Mouse (Mus musculus) layer of hippocampus, adult 9-10 months (tissue): ENCODE results near the gene Clic6.
"Not testable (repeated sequence)": the region's sequence is repeated elsewhere in the genome, so short reads cannot be mapped to it uniquely, and the experiment has no call there.

Experiments used
- DNase-seq: peaks from one replicate; pipeline ENCODE4 v3.0.0; 2022; ENCODE audit warnings: low spot score

The Clic6 gene

DNA sequence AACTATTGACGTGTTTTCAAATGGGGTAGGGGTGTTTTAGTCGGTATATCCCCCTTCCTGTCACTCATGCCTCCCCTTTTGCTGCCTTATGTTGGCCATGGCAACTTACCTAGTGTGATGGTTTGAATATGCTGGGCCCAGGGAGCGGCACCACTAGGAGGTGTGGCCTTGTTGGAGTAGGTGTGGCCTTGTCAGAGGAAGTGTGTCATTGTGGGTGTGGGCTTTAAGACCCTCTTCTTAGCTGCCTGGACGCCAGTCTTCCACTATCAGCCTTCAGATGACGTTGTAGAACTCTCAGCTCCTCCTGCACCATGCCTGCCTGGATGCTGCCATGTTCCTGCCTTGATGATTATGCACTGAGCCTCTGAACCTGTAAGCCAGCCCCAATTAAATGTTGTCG lies 14.8 kb upstream of the Clic6 start, which contains the start of gene Rcan1:
Gene Rcan1 (minus strand): TSS at position 162 of the 400 bp plus-strand sequence.
- no peak for DNase-seq

- DNase-seq: no peak
Observed at GRCm38 (mm10) chr16:92472898-92473297, 12.6 kb upstream of the Clic6 start.

- no peak for DNase-seq
Observed at GRCm38 (mm10) chr16:92475093-92475860, 10.3 kb upstream of the Clic6 start.

- no peak for DNase-seq
Observed at GRCm38 (mm10) chr16:92478561-92479150, 6.9 kb upstream of the Clic6 start.

GRCm38 (mm10) chr16:92487086-92487485 lies 1.6 kb downstream of the Clic6 start:
- DNase-seq: no peak

- DNase-seq: no peak
Observed at GRCm38 (mm10) chr16:92487489-92487888, 2.0 kb downstream of the Clic6 start.

GRCm38 (mm10) chr16:92488456-92488855 lies 2.9 kb downstream of the Clic6 start:
- DNase-seq: no peak

DNA sequence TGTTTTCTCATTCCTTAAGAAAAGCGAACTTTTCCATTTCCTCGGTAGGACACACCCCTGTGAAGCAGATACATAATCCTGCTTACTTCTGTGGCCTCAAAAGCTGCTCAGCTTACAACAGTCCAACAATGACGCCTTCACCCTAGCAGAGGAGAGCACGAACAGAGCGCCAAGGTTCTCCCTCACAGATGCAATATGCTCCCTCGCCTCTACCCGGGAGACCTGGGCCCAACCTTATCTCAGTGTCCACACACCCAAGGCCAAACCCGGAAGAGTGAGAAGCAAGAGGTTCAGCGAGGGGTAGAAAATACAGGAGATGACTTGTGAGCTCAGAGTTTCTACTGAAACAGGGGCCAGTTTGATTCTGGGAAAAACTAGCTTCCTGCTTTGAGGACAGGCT lies 3.8 kb downstream of the Clic6 start:
- no peak for DNase-seq

GRCm38 (mm10) chr16:92497851-92498588 lies 12.5 kb downstream of the Clic6 start:
- no peak for DNase-seq

GRCm38 (mm10) chr16:92498589-92498981 lies 13.0 kb downstream of the Clic6 start:
- no peak for DNase-seq

DNA sequence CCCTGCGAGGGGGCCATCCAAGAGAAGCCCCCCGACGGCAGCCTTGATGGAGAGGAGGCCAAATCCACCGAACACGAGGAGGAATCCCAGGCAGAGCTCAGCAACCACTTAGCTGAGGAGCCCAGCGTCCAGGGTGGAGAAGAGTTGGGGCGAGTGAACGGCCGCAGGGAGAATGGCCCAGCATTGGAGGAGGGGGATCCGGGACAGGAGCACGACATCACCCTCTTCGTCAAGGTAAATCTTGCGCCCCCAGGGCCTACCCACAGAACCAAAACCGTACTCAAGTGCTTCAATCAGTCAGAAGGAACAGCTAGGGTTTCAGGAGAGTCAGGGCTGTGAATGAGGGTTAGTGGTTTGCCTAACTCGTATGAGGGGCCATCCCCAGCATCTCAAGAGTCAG lies 13.8 kb downstream of the Clic6 start:
- no peak for DNase-seq

GRCm38 (mm10) chr16:92500534-92500933 lies 15.0 kb downstream of the Clic6 start:
- no peak for DNase-seq

- no peak for DNase-seq
Observed at GRCm38 (mm10) chr16:92503105-92503504, 17.6 kb downstream of the Clic6 start.

DNA sequence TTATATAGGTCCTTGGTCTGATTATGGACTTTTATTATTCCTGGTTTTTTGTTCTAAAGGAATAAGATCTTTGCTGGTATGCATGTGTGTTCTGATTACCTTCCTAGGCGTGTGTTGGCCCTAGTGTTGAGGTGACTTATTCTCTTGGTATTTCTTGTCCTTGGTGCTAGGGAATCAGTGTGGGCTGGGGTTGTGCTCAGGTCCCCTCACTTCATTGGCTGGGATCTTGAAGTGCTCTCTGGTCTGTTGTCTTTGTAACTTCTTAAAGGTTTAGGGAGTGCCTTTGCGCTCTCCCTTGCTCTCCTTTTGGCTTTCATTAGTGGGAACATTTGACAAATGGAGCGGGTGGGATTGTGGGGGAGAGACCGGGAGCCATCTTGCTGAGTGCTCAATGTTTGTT lies 22.0 kb downstream of the Clic6 start:
- no peak for DNase-seq

DNA sequence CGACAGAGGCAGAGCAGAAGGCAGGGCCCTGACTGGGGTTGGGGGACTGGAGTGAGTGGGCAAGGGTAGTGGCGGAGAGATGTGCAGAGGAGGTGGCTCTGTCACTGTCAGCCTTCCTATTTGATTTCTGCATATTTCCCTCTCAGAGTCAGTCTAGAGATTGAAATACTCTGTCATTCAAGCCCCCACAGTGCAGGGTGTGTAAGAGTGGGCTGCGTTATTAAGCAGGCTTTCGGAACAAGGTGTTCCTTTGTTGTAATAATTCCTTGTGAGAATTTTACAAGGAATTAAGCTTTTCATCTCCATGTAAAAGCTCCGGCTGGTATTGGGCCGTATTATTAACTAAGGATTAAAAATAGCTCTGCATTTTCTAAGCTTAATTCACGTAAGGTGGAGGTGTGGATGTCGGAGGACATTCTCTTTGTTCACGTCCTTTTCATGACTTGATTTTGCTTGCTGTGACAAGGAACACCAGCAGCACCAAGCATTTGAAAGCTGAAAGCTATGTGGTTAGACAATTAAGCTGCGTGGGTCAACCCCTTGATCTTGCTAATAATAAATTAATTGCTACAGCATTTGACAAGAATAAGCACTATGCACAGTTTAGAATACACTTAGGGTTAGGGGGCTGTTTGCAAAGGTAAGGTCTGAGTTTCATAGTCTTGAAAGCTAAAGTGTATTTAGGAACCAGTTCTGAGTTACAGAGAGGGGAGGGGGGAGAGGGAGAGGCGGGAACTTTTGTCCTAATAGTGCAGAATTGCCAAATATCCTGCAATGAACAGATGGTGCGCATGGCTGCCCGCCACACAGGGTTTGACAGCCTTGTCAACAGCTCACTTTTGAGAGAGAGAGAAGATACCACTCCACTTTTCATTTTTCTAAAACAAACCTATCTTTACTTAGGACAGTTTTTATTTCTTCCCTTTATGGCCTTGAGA lies 25.6 kb downstream of the Clic6 start:
- peak; percentile 42 for DNase-seq

DNA sequence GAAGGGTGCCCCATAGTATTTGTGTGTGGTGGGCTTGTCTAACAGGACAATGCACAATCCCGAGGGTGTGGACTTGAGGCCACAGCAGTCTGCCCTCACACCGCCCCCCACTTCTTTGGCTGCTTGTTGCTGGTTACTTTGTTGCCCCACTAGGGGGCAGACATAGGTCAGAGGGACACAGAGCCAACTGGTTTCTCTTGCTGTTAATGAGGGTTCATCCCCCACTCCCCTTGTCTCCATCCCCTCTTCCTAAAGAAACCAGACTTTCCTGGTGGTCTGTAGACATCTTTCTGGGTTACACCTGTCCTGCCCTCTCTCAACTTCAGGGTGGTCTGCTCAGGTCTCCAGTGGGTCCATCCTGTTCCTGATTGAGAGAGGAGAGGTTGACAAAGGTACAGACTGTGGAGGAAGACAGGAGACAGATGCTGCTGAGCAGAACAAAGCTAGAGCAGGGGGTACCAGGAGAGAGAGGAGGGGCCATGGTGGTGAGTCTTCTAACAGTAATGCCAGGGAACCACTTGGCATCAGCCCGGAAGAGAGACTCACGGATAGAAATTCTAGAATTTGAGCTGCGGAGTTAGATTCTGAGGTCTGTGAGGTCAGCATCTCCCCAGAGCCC lies 26.3 kb downstream of the Clic6 start:
- no peak for DNase-seq

DNA sequence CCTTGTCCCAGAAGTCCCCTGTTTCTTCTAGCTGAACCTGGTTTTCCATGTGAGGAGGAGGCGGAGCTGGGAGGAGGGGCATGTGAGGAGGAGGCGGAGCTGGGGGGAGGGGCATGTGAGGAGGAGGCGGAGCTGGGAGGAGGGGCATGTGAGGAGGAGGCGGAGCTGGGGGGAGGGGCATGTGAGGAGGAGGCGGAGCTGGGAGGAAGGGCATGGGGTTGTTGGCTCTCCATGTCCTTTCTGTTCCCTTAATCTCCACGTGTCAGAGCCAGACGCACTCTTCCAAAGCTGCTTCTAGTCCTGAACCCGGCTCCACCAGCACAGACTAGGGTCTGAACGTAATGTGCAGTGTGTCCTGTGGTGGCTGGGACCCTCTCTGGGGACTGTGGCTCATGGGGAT lies 29.4 kb downstream of the Clic6 start:
- not testable (repeated sequence) for DNase-seq

DNA sequence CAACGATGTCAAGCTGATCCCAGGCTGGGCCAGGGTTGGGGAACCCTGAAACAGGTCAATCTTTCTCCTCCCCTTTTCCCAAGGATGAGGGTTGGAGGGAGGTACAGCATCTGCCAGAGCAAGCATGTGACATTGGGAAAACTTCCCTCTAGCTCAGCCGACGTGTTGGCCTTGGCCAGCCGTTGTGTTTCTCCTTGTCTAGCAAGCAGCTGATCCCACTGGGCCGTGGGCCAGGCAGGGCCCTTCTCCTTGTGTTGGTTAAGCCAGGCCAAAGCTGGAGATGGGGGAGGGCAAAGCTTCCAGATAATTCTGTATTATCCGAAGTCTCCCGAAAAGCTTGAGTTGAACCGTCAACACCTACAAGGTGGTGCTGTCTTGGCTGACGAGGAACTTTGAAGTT lies 30.6 kb downstream of the Clic6 start:
- no peak for DNase-seq

- DNase-seq: no peak
Observed at GRCm38 (mm10) chr16:92518718-92519117, 33.2 kb downstream of the Clic6 start.

- no peak for DNase-seq
Observed at GRCm38 (mm10) chr16:92519820-92520492, 34.4 kb downstream of the Clic6 start.

- DNase-seq: no peak
Observed at GRCm38 (mm10) chr16:92523351-92523750, 37.8 kb downstream of the Clic6 start.
